Mouse (Mus musculus): Measurements from ENCODE around the gene Cdadc1.

The Cdadc1 gene

GRCm38 (mm10) chr14:59543956-59544355 is 53.8 kb downstream of the Cdadc1 start:
- DNase-seq (ENCODE audit: low read depth, low spot score): no peak

GRCm38 (mm10) chr14:59543158-59543826 is 54.5 kb downstream of the Cdadc1 start:
- DNase-seq (ENCODE audit: low read depth, low spot score): no peak

GRCm38 (mm10) chr14:59540761-59541160 is 57.0 kb downstream of the Cdadc1 start:
- no peak for DNase-seq (ENCODE audit: low read depth, low spot score)

- DNase-seq (ENCODE audit: low read depth, low spot score): no peak
These were observed 57.5 kb downstream of the Cdadc1 start for GRCm38 (mm10) chr14:59540230-59540629.

- DNase-seq (ENCODE audit: low read depth, low spot score): no peak
These were observed 59.8 kb downstream of the Cdadc1 start for GRCm38 (mm10) chr14:59537829-59538432.

- DNase-seq (ENCODE audit: low read depth, low spot score): no peak
These were observed 63.9 kb downstream of the Cdadc1 start for GRCm38 (mm10) chr14:59533908-59534307.

GRCm38 (mm10) chr14:59532986-59533385 is 64.8 kb downstream of the Cdadc1 start:
- DNase-seq (ENCODE audit: low read depth, low spot score): no peak

GRCm38 (mm10) chr14:59530801-59531200 is 67.0 kb downstream of the Cdadc1 start:
- no peak for DNase-seq (ENCODE audit: low read depth, low spot score)

GRCm38 (mm10) chr14:59525843-59526242 is 71.9 kb downstream of the Cdadc1 start:
- DNase-seq (ENCODE audit: low read depth, low spot score): no peak

- DNase-seq (ENCODE audit: low read depth, low spot score): no peak
These were observed 83.8 kb downstream of the Cdadc1 start for GRCm38 (mm10) chr14:59513922-59514444.

All from retina, postnatal 7 days (tissue).